Mouse (Mus musculus) stomach, postnatal 0 days (tissue): Measurements from ENCODE around the gene Prss57. TPM values are rescaled to one million over a fixed set of nuclear protein-coding genes. Genes with fewer than 3 reads are reported as not detected.
A peak's percentile ranks its signal among the peaks of the same experiment; 100 is the strongest.

Experiments
- ATAC-seq: fragments of 200-750 bp; cut with Nextera tagmentation; 2 replicates; pipeline ENCODE4 v1.8.0; 2017; ENCODE audit not compliant: low FRiP score, low TSS enrichment
- DNase-seq: peaks from one replicate; pipeline ENCODE4 v3.0.0-alpha.2; 2016; ENCODE audit warnings: low spot score
- H3K27ac ChIP-seq: fragments of 300-500 bp; sonication (generic); replicated peaks from 2 replicates; pipeline ENCODE4 v1.5.1; 2014; ENCODE audit warnings: mild to moderate bottlenecking, control low read depth
- H3K27me3 ChIP-seq: fragments of 300-500 bp; sonication (generic); 2 replicates; pipeline ENCODE4 v1.6.1; 2014; ENCODE audit warnings: low read length; ENCODE audit not compliant: control insufficient read depth, insufficient read depth
- H3K36me3 ChIP-seq: fragments of 300-500 bp; sonication (generic); 2 replicates; pipeline ENCODE4 v1.6.1; 2014; ENCODE audit warnings: low read length, mixed read lengths; ENCODE audit not compliant: control insufficient read depth, insufficient read depth
- H3K4me1 ChIP-seq: fragments of 300-500 bp; sonication (generic); replicated peaks from 2 replicates; pipeline ENCODE4 v1.6.1; 2014; ENCODE audit warnings: antibody characterized with exemption; ENCODE audit not compliant: control insufficient read depth, insufficient read depth
- H3K4me2 ChIP-seq: fragments of 300-500 bp; sonication (generic); replicated peaks from 2 replicates; pipeline ENCODE4 v1.6.1; 2014; ENCODE audit warnings: low read depth, mild to moderate bottlenecking, control low read depth, moderate library complexity
- H3K4me3 ChIP-seq: fragments of 300-500 bp; sonication (generic); 2 replicates; pipeline ENCODE4 v1.5.1; 2014; ENCODE audit warnings: low read depth, low read length, control low read depth
- H3K9ac ChIP-seq: fragments of 300-500 bp; sonication (generic); 2 replicates; pipeline ENCODE4 v1.6.1; 2014; ENCODE audit warnings: mild to moderate bottlenecking, low read length, control low read depth, mixed read lengths
- H3K9me3 ChIP-seq: fragments of 300-500 bp; sonication (generic); 2 replicates; pipeline ENCODE4 v1.6.1; 2016; ENCODE audit warnings: low read length; ENCODE audit not compliant: control insufficient read depth
- CTCF ChIP-seq: IDR thresholded peaks from 2 replicates; pipeline ENCODE4 v1.5.1; 2016; ENCODE audit warnings: antibody characterized with exemption, low read depth, mild to moderate bottlenecking, moderate library complexity
- EP300 ChIP-seq: optimal IDR thresholded peaks from 2 replicates; pipeline ENCODE3; 2016; ENCODE audit warnings: antibody characterized with exemption
- WGBS: fragments of 180-500 bp; shearing (Covaris S2); extraction: QIAGEN DNeasy Blood & Tissue Kit; methylation state at CpG from one replicate; pipeline ENCODE4 v1.1.7; 2014; 5-methylcytosine and 5-hydroxymethylcytosine counted together
- polyA plus RNA-seq: library from polyadenylated mRNA; unstranded; fragments of >200 nt; fragmentation: Nextera tagmentation; extraction: Ambion mirVana; gene quantifications from 2 replicates; pipeline ENCODE4 v1.2.1, GENCODE M21; 2015

The Prss57 gene
- 0.04 and 0.15 TPM in 2 replicates for polyA plus RNA-seq

- TF ChIP-seq EP300, result no peak
- TF ChIP-seq CTCF, result no peak
- ATAC-seq, result no peak
- H3K9me3 ChIP-seq, result no peaks in the 10 kb centered on the region
- H3K4me1 ChIP-seq, result peaks cover 9% of the 10 kb centered on the region
- H3K4me3 ChIP-seq, result no peak within 1 kb of the TSS
- WGBS, result 85% methylated on average over 4 of the region's 4 CpGs
- no peak within 1 kb of the TSS for H3K4me2 ChIP-seq
- DNase-seq, result no peak
- no peak within 1 kb of the TSS for H3K9ac ChIP-seq
- no peak within 1 kb of the TSS for H3K27ac ChIP-seq
- no peaks in the 10 kb centered on the region for H3K27me3 ChIP-seq
- H3K36me3 ChIP-seq, result no peaks in the 10 kb centered on the region
These were observed at the start of gene Prss57 for GRCm38 (mm10) chr10:79790861-79791260. Gene Prss57, minus strand, starts transcription at chr10:79790961.

- H3K4me2 ChIP-seq, result no peak overlapping the region
- DNase-seq (no peak), ATAC-seq (no peak)
- no peak overlapping the region for H3K4me3 ChIP-seq
- no peak for TF ChIP-seq EP300
- no peak for TF ChIP-seq CTCF
- H3K27ac ChIP-seq, result peak overlapping the region; percentile 91
- H3K9me3 ChIP-seq, result no peaks in the 10 kb centered on the region
- H3K27me3 ChIP-seq, result no peaks in the 10 kb centered on the region
- H3K9ac ChIP-seq, result no peak overlapping the region
- no peaks in the 10 kb centered on the region for H3K4me1 ChIP-seq
- no peaks in the 10 kb centered on the region for H3K36me3 ChIP-seq
- WGBS, result 94% methylated on average over 3 of the region's 3 CpGs
These were observed 49.3 kb upstream of the Prss57 start for GRCm38 (mm10) chr10:79840091-79840490.

GRCm38 (mm10) chr10:79838151-79838550 lies 47.4 kb upstream of the Prss57 start:
- Histone ChIP-seq H3K36me3 (no peaks in the 10 kb centered on the region), H3K9me3 (no peaks in the 10 kb centered on the region), H3K27ac (no peak overlapping the region), H3K4me3 (no peak overlapping the region), H3K4me2 (no peak overlapping the region), H3K9ac (no peak overlapping the region), H3K4me1 (no peaks in the 10 kb centered on the region), H3K27me3 (no peaks in the 10 kb centered on the region)
- ATAC-seq (no peak), DNase-seq (no peak)
- TF ChIP-seq EP300 (no peak), CTCF (no peak)
- WGBS, result 41% methylated on average over 2 of the region's 2 CpGs

GRCm38 (mm10) chr10:79836918-79837317 lies 46.2 kb upstream of the Prss57 start:
- H3K4me1 ChIP-seq, result no peaks in the 10 kb centered on the region
- TF ChIP-seq EP300 (no peak), CTCF (peak; percentile 56)
- H3K36me3 ChIP-seq, result no peaks in the 10 kb centered on the region
- no peaks in the 10 kb centered on the region for H3K9me3 ChIP-seq
- DNase-seq (no peak), ATAC-seq (no peak)
- no peaks in the 10 kb centered on the region for H3K27me3 ChIP-seq
- no peak overlapping the region for H3K4me3 ChIP-seq
- no peak overlapping the region for H3K27ac ChIP-seq
- no peak overlapping the region for H3K9ac ChIP-seq
- no peak overlapping the region for H3K4me2 ChIP-seq
- WGBS, result 95% methylated on average over 3 of the region's 3 CpGs

GRCm38 (mm10) chr10:79834769-79835398 lies 44.1 kb upstream of the Prss57 start:
- peak; percentile 52 for ATAC-seq
- Histone ChIP-seq H3K27ac (no peak overlapping the region), H3K9ac (no peak overlapping the region)

GRCm38 (mm10) chr10:79832786-79833181 lies 42.0 kb upstream of the Prss57 start:
- Histone ChIP-seq H3K27me3 (no peaks in the 10 kb centered on the region), H3K36me3 (no peaks in the 10 kb centered on the region; the same call in 1 of the 2 replicates), H3K9me3 (no peaks in the 10 kb centered on the region), H3K4me1 (no peaks in the 10 kb centered on the region), H3K27ac (no peak overlapping the region), H3K4me3 (no peak overlapping the region), H3K9ac (no peak overlapping the region), H3K4me2 (no peak overlapping the region)
- ATAC-seq, result no peak
- WGBS, result 73% methylated on average over 9 of the region's 9 CpGs
- TF ChIP-seq EP300, result no peak
- DNase-seq, result no peak

More at GRCm38 (mm10) chr10:79834769-79835398, 44.1 kb upstream of the Prss57 start:
- Histone ChIP-seq H3K4me1 (no peaks in the 10 kb centered on the region), H3K9me3 (no peaks in the 10 kb centered on the region), H3K36me3 (no peaks in the 10 kb centered on the region; the same call in 1 of the 2 replicates), H3K4me3 (no peak overlapping the region), H3K27me3 (no peaks in the 10 kb centered on the region), H3K4me2 (no peak overlapping the region)
- TF ChIP-seq EP300 (no peak), CTCF (peak; percentile 98)
- WGBS, result 19% methylated on average over 9 of the region's 9 CpGs
- peak; percentile 82 for DNase-seq
